Mouse (Mus musculus): ENCODE results near the gene Nckap5.
"Not testable (repeated sequence)": the region's sequence is repeated elsewhere in the genome, so short reads cannot be mapped to it uniquely, and the experiment has no call there.

GRCm38 (mm10) chr1:126773947-126774346 lies 56.7 kb downstream of the Nckap5 start:
- not testable (repeated sequence) for TF ChIP-seq CTCF (IDR thresholded peaks at IDR 0.05; ENCODE audit: low read depth, low read length); POLR2A (IDR thresholded peaks at IDR 0.05; ENCODE audit: extremely low read depth, insufficient read depth, low read length)

All from liver, adult 2 months (tissue).